Mouse (Mus musculus) layer of hippocampus, postnatal 14 days (tissue): ENCODE measurements around the gene Ppp6r1. TPM values are rescaled to one million over a fixed set of nuclear protein-coding genes. Genes with fewer than 3 reads are reported as not detected.
"Not testable (repeated sequence)": the region's sequence is repeated elsewhere in the genome, so short reads cannot be mapped to it uniquely, and the experiment has no call there.

Source experiments
- DNase-seq, 2 experiments: peaks; one replicate each; pipeline ENCODE4 v3.0.0; 2021 to 2022; ENCODE audit warnings: low spot score in 2 of 2, mixed read lengths in 1 of 2
- total RNA-seq, 2 experiments: library from RNA; stranded (reverse); gene quantifications; 2 replicates each; pipeline ENCODE4 v1.2.3; 2021

The Ppp6r1 gene
- total RNA-seq, 2 experiments from 2014 or later, result 140 TPM

GRCm38 (mm10) chr7:4623544-4624189 lies 35.2 kb downstream of the Ppp6r1 start:
- peak; percentile 29 to 40 for DNase-seq

GRCm38 (mm10) chr7:4619979-4620378 lies 38.8 kb downstream of the Ppp6r1 start:
- no peak for DNase-seq

- no peak for DNase-seq
Measured at GRCm38 (mm10) chr7:4613740-4614403, 44.9 kb downstream of the Ppp6r1 start.

- no peak for DNase-seq
Measured at GRCm38 (mm10) chr7:4612956-4613355, 45.9 kb downstream of the Ppp6r1 start.

DNA sequence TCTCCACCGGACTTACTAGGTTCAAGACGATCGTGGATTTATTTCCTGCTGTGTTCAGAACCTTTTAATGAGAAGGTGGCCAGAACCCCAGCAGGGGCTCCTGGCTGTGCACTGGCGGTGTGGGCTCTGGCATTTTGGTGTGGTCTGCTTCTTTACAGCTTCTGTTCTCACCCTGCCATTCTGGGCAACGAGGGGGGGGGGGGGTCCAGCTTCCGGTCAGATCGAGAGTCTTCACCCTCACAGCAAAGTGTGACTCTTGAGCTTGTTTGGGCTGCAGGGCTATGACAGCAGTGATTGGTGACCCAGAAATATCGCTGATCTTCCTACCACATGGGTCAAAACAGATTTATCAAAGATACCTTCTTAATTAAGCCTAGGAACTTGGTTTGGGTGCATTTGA lies 46.4 kb downstream of the Ppp6r1 start:
- no peak for DNase-seq

GRCm38 (mm10) chr7:4611921-4612341 lies 46.9 kb downstream of the Ppp6r1 start:
- no peak for DNase-seq

DNA sequence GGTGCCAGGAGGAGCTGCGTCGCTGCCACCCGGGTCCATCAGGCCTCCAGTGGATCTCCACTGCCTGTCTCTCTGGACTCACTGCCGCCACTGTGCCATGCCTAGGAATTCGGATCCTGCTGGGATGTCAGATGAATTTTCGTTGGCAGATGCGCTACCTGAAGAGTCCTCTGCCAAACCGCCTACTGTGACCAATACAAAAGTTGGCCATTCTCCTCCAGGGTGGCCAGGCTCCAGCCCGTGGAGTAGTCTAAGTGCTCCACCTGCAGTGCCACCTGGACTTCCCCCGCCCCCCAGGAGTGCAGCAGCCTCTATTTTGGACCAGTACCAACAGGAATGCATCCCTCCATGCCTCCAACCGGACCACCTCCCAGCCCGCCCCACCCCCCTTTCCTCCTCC lies 47.3 kb downstream of the Ppp6r1 start:
- DNase-seq, result no peak

DNA sequence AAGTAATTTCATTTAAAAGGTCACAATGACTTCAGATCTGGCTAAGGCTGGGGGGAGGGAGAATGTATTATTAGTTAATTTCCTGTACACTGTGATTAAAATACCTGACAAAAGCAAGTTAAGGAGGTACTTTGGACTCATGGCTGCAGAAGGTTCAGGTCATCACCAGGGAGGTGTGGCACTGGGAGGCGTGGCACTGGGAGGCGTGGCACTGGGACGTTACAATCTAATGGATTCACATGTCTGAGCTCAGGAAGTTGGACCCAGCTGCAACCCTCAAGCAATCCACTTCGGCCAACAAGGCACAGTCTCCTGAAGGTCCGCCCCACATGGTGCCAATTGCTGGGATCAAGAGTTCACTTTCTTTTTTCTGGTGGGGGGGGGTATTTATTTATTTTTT lies 50.8 kb downstream of the Ppp6r1 start:
- no peak for DNase-seq

GRCm38 (mm10) chr7:4603873-4604272 lies 54.9 kb downstream of the Ppp6r1 start, which contains the start of gene Ptprh:
Gene Ptprh, minus strand, starts transcription at chr7:4604041.
- no peak for DNase-seq

- DNase-seq, result no peak
Measured at GRCm38 (mm10) chr7:4602969-4603368, 55.9 kb downstream of the Ppp6r1 start.

GRCm38 (mm10) chr7:4597046-4597445 lies 61.8 kb downstream of the Ppp6r1 start:
- not testable (repeated sequence) for DNase-seq

Other genes with a start within 250 kb of the Ppp6r1 start
- 10 to 100 TPM; 25.5 to 30.2 TPM for gene Rdh13, start 213.4 kb downstream of the Ppp6r1 start, total RNA-seq
- 1 to 10 TPM; 2.8 to 4.7 TPM for gene Eps8l1, start 198.3 kb downstream of the Ppp6r1 start, total RNA-seq
- gene Ppp1r12c, start 157.3 kb downstream of the Ppp6r1 start, total RNA-seq, result 100 to 1,000 TPM; 125 to 127 TPM
- 1 to 10 TPM; 1.9 to 8.6 TPM for gene Tnnt1, start 142.6 kb downstream of the Ppp6r1 start, total RNA-seq
- 1 to 10 TPM in 1 of 2 experiments, under 1 TPM in 1; 0.57 to 1.1 TPM for gene Tnni3, start 134.8 kb downstream of the Ppp6r1 start, total RNA-seq
- 1 to 10 TPM in 1 of 2 experiments, under 1 TPM in 1; 0.83 to 1.1 TPM for gene Dnaaf3, start 126.6 kb downstream of the Ppp6r1 start, total RNA-seq
- gene Syt5, start 111.5 kb downstream of the Ppp6r1 start, total RNA-seq, result 100 to 1,000 TPM; 193 to 200 TPM
- under 1 TPM; 0.35 to 0.36 TPM for gene Ptprh, start 55.0 kb downstream of the Ppp6r1 start, total RNA-seq
- gene Tmem86b, start 27.6 kb downstream of the Ppp6r1 start, total RNA-seq, result 10 to 100 TPM; 15.0 to 18.4 TPM
- gene Hspbp1, start 26.0 kb upstream of the Ppp6r1 start, total RNA-seq, result 10 to 100 TPM; 89.0 to 94.8 TPM
- 100 to 1,000 TPM; 306 to 327 TPM for gene Brsk1, start 31.6 kb upstream of the Ppp6r1 start, total RNA-seq
- gene Tmem150b, start 66.2 kb upstream of the Ppp6r1 start, total RNA-seq, result not detected
- 10 to 100 TPM; 38.9 to 44.2 TPM for gene Kmt5c, start 81.1 kb upstream of the Ppp6r1 start, total RNA-seq
- 1 to 10 TPM; 4.7 to 8.6 TPM for gene Cox6b2, start 94.1 kb upstream of the Ppp6r1 start, total RNA-seq
- gene Fam71e2, start 112.3 kb upstream of the Ppp6r1 start, total RNA-seq, result not detected
- gene Il11, start 123.8 kb upstream of the Ppp6r1 start, total RNA-seq, result under 1 TPM; 0.21 to 0.38 TPM
- gene Tmem190, start 123.9 kb upstream of the Ppp6r1 start, total RNA-seq, result not detected
- gene Tmem238, start 130.6 kb upstream of the Ppp6r1 start, total RNA-seq, result 1 to 10 TPM; 2.4 to 2.6 TPM
- gene Rpl28, start 133.9 kb upstream of the Ppp6r1 start, total RNA-seq, result 100 to 1,000 TPM; 498 to 526 TPM
- gene Ube2s, start 153.6 kb upstream of the Ppp6r1 start, total RNA-seq, result 100 to 1,000 TPM; 103 to 123 TPM
- gene Shisa7, start 185.7 kb upstream of the Ppp6r1 start, total RNA-seq, result 100 to 1,000 TPM; 134 to 137 TPM
- gene Isoc2b, start 211.2 kb upstream of the Ppp6r1 start, total RNA-seq, result 1 to 10 TPM; 3.2 to 5.5 TPM
- 1 to 10 TPM; 8.9 to 9.8 TPM for gene Isoc2a, start 218.1 kb upstream of the Ppp6r1 start, total RNA-seq
- gene Gm36210, start 247.5 kb upstream of the Ppp6r1 start, total RNA-seq, result under 1 TPM; 0.41 to 0.44 TPM